ENCODE assay signal across 8 mouse cellular contexts in the genomic region with DNA sequence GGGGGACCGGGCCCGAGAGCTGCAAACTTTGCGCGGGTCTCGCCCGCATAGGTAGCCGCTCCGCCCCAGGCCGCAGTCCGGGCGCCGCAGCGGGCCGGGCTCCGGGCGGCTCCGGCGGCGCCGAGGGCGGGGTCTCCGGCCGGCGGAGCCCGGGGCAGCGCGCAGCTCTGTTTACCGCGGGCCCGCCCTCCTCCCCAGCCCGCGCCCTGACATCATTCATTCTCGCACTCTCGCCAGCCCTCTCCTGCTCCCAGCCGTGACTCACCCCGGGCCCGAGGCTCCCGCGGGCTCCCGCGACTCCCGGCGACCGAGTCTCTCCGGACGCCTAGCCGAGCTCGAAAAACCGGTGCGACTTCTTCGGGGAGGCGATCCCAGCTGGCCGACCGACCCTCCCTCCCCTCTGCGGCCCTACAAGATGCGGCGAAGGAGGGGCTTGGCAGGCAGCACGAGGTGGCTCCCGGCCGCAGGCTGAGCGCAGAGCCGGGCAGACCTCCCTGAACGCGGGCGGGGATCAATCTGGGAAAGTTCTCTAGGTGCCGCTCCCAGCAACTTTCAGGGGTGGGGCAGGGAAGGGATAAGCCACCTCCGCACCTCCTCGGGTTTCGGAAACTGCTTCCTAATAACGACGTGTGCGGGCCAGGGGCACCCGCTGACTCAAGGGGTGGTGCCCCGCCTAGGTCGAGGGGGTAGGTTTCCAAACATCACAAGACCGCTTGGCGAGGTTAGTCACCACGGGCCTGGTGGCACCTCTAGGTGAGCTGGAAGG. TPM values are rescaled to one million over a fixed set of nuclear protein-coding genes. Genes with fewer than 3 reads are reported as not detected.
A peak's percentile ranks its signal among the peaks of the same experiment; 100 is the strongest.
DNase-seq lines count a peak whose midpoint lies in the region; ATAC-seq and TF ChIP-seq lines count a peak whose summit lies in the region.

No protein-coding gene starts in this region.

- ATAC-seq in heart, embryonic 16.5 days (replicated peaks; ENCODE audit: extremely low read depth, insufficient read depth, low FRiP score), result peak; percentile 92
- peak; percentile 86 for ATAC-seq in liver, postnatal 0 days
- ATAC-seq in neural tube, embryonic 13.5 days (ENCODE audit: low read depth), result peak; percentile 92

- TF ChIP-seq CTCF in bone marrow, adult 2 months (IDR thresholded peaks at IDR 0.05; ENCODE audit: control insufficient read depth, insufficient read depth, low read length), result no peak
- TF ChIP-seq CTCF in liver, postnatal 0 days (IDR thresholded peaks at IDR 0.05; ENCODE audit: low read depth), result no peak

- peak; percentile 16; the same call in 1 of the 2 replicates for TF ChIP-seq POLR2A in bone marrow, adult 2 months (IDR thresholded peaks at IDR 0.05; ENCODE audit: borderline replicate concordance, control insufficient read depth, low read depth, low read length)

- peak overlapping the region; percentile 93 for H3K4me3 ChIP-seq in bone marrow, adult 2 months (replicated peaks; ENCODE audit: control insufficient read depth, low read depth, low read length)
- H3K4me3 ChIP-seq in forebrain, embryonic 10.5 days, result peak overlapping the region; percentile 80
- H3K4me3 ChIP-seq in heart, embryonic 16.5 days (ENCODE audit: low read length), result peak overlapping the region; percentile 80
- peak overlapping the region; percentile 68 for H3K4me3 ChIP-seq in liver, postnatal 0 days (ENCODE audit: low read depth, low read length)
- H3K4me3 ChIP-seq in neural tube, embryonic 13.5 days, result peak overlapping the region; percentile 72

- peaks cover 3% of the 10 kb centered on the region for H3K4me1 ChIP-seq in bone marrow, adult 2 months (ENCODE audit: control insufficient read depth, insufficient read depth, low read length)
- peaks cover 30% of the 10 kb centered on the region for H3K4me1 ChIP-seq in forebrain, embryonic 10.5 days
- H3K4me1 ChIP-seq in heart, embryonic 16.5 days (ENCODE audit: control insufficient read depth, insufficient read depth, low read length), result no peaks in the 10 kb centered on the region; the same call in 1 of the 2 replicates
- peaks cover 15% of the 10 kb centered on the region; the same call in 1 of the 2 replicates for H3K4me1 ChIP-seq in liver, postnatal 0 days (ENCODE audit: insufficient read depth)
- H3K4me1 ChIP-seq in neural tube, embryonic 13.5 days (replicated peaks), result peaks cover 13% of the 10 kb centered on the region

- WGBS in bone marrow, adult 2 months, result 2% methylated on average over 78 of the region's 78 CpGs
- under 1% methylated on average over 78 of the region's 78 CpGs for WGBS in forebrain, embryonic 10.5 days
- under 1% methylated on average over 78 of the region's 78 CpGs for WGBS in heart, embryonic 16.5 days
- 2% methylated on average over 70 of the region's 78 CpGs for WGBS in liver, postnatal 0 days (ENCODE audit: insufficient replicate concordance)
- under 1% methylated on average over 62 of the region's 78 CpGs for WGBS in neural tube, embryonic 13.5 days

- H3K9ac ChIP-seq in heart, embryonic 16.5 days (ENCODE audit: low read length), result peak overlapping the region; percentile 78
- H3K9ac ChIP-seq in liver, postnatal 0 days (replicated peaks), result peak overlapping the region; percentile 81
- peak overlapping the region; percentile 74 for H3K9ac ChIP-seq in neural tube, embryonic 13.5 days

- DNase-seq in 3T3-L1 (ENCODE audit: low read depth, low spot score), result peak; percentile 77
- peak; percentile 77 for DNase-seq in forebrain, embryonic 10.5 days (ENCODE audit: extremely low spot score, low spot score)
- DNase-seq in kidney, postnatal 25 days, result peak; percentile 75 to 90
- DNase-seq in liver, postnatal 0 days, result peak; percentile 77
- DNase-seq in thymus, postnatal 4 days, result peak; percentile 25

- H3K27me3 ChIP-seq in forebrain, embryonic 10.5 days (ENCODE audit: poor library complexity, severe bottlenecking), result peaks cover 84% of the 10 kb centered on the region
- H3K27me3 ChIP-seq in heart, embryonic 16.5 days (ENCODE audit: control insufficient read depth, insufficient read depth, low read length), result peaks cover 30% of the 10 kb centered on the region
- peaks cover 9% of the 10 kb centered on the region; the same call in 1 of the 2 replicates for H3K27me3 ChIP-seq in liver, postnatal 0 days (ENCODE audit: insufficient read depth, low read length)
- H3K27me3 ChIP-seq in neural tube, embryonic 13.5 days, result peaks cover 93% of the 10 kb centered on the region

- H3K4me2 ChIP-seq in heart, embryonic 16.5 days (ENCODE audit: low read depth, low read length), result peak overlapping the region; percentile 84
- peak overlapping the region; percentile 77 for H3K4me2 ChIP-seq in liver, postnatal 0 days (ENCODE audit: low read depth, low read length)
- H3K4me2 ChIP-seq in neural tube, embryonic 13.5 days, result peak overlapping the region; percentile 97

- H3K9me3 ChIP-seq in forebrain, embryonic 10.5 days, result no peaks in the 10 kb centered on the region
- no peaks in the 10 kb centered on the region for H3K9me3 ChIP-seq in heart, embryonic 16.5 days (replicated peaks; ENCODE audit: control insufficient read depth, low read length)
- no peaks in the 10 kb centered on the region for H3K9me3 ChIP-seq in liver, postnatal 0 days (ENCODE audit: low read length)
- H3K9me3 ChIP-seq in neural tube, embryonic 13.5 days, result no peaks in the 10 kb centered on the region

- no peak for TF ChIP-seq EP300 in liver, postnatal 0 days (IDR thresholded peaks at IDR 0.05; ENCODE audit: low read depth)

- H3K27ac ChIP-seq in bone marrow, adult 2 months (ENCODE audit: control insufficient read depth, insufficient read depth, low read depth, low read length, poor library complexity), result peak overlapping the region; percentile 99
- peak overlapping the region; percentile 85 for H3K27ac ChIP-seq in forebrain, embryonic 10.5 days
- H3K27ac ChIP-seq in heart, embryonic 16.5 days (ENCODE audit: low read length), result no peak overlapping the region
- peak overlapping the region; percentile 97 for H3K27ac ChIP-seq in liver, postnatal 0 days (ENCODE audit: low read depth)
- H3K27ac ChIP-seq in neural tube, embryonic 13.5 days (replicated peaks), result no peak overlapping the region

- H3K36me3 ChIP-seq in forebrain, embryonic 10.5 days (replicated peaks), result no peaks in the 10 kb centered on the region
- no peaks in the 10 kb centered on the region for H3K36me3 ChIP-seq in heart, embryonic 16.5 days (ENCODE audit: control insufficient read depth, insufficient read depth)
- H3K36me3 ChIP-seq in liver, postnatal 0 days (replicated peaks; ENCODE audit: insufficient read depth, low read length), result no peaks in the 10 kb centered on the region
- no peaks in the 10 kb centered on the region for H3K36me3 ChIP-seq in neural tube, embryonic 13.5 days

RNA-seq across cellular contexts. Expression of gene Sgms2, which starts 0.9 kb away (rescaled TPM):
- polyA plus RNA-seq in bone marrow, adult 2 months (2011; ENCODE audit: insufficient read depth, insufficient read length, low replicate concordance, missing spikeins), result 2.1 and 6.6 TPM in 2 replicates
- 0.97 and 1.0 TPM in 2 replicates for polyA plus RNA-seq in forebrain, embryonic 10.5 days (2016; fragmentation: Nextera tagmentation; extraction: Ambion mirVana)
- polyA plus RNA-seq in heart, embryonic 16.5 days (2015; fragmentation: Nextera tagmentation; extraction: Ambion mirVana), result 0.97 and 1.3 TPM in 2 replicates
- 9.2 and 12.5 TPM in 2 replicates for polyA plus RNA-seq in liver, postnatal 0 days (2015; fragmentation: Nextera tagmentation; extraction: Ambion mirVana)
- 0.85 and 1.1 TPM in 2 replicates for polyA plus RNA-seq in neural tube, embryonic 13.5 days (2015; fragmentation: Nextera tagmentation; extraction: Ambion mirVana)

Comparison
In these comparisons a context has a peak if more than half of its experiments do, and no peak if none do; other contexts are left out.
1. DNase-seq: peak in every context shown above with its lines; median percentile 82 in kidney, postnatal 25 days; 77 in 3T3-L1; 77 in forebrain, embryonic 10.5 days; 77 in liver, postnatal 0 days; 25 in thymus, postnatal 4 days.
2. H3K27ac ChIP-seq: peak in bone marrow, adult 2 months (single experiment), forebrain, embryonic 10.5 days (single experiment) and liver, postnatal 0 days (single experiment); none in heart, embryonic 16.5 days (single experiment) and neural tube, embryonic 13.5 days (single experiment).
3. Peak in every context shown above with its lines, with median percentiles within 50 percentile points of each other: H3K4me3 ChIP-seq, ATAC-seq, H3K4me2 ChIP-seq and H3K9ac ChIP-seq.